Mouse (Mus musculus) ES-Bruce4 (cell line): ENCODE measurements around the gene Vmn2r80. TPM values are rescaled to one million over a fixed set of nuclear protein-coding genes. Genes with fewer than 3 reads are reported as not detected.
"Not testable (repeated sequence)": the region's sequence is repeated elsewhere in the genome, so short reads cannot be mapped to it uniquely, and the experiment has no call there.

Source experiments
- H3K27ac ChIP-seq: 2 replicates; pipeline ENCODE4 v1.5.1; 2012; ENCODE audit warnings: low read length, inconsistent platforms; ENCODE audit not compliant: insufficient read depth
- H3K27me3 ChIP-seq: 2 replicates; pipeline ENCODE4 v1.6.1; 2012; ENCODE audit warnings: mild to moderate bottlenecking, low read length, inconsistent platforms; ENCODE audit not compliant: control insufficient read depth, poor library complexity, insufficient read depth, severe bottlenecking
- H3K36me3 ChIP-seq: 2 replicates; pipeline ENCODE4 v1.6.1; 2012; ENCODE audit warnings: inconsistent platforms, mild to moderate bottlenecking, low read length, moderate library complexity; ENCODE audit not compliant: control insufficient read depth, poor library complexity, insufficient read depth, severe bottlenecking
- H3K4me1 ChIP-seq: one replicate; pipeline ENCODE4 v1.8.1; 2011; ENCODE audit warnings: low read length; ENCODE audit not compliant: control insufficient read depth, insufficient read depth
- H3K4me3 ChIP-seq: 2 replicates; pipeline ENCODE4 v1.5.1; 2011; ENCODE audit warnings: low read depth, mild to moderate bottlenecking, low read length
- H3K9ac ChIP-seq: 2 replicates; pipeline ENCODE4 v1.6.1; 2012; ENCODE audit warnings: low read depth, mild to moderate bottlenecking, inconsistent platforms; ENCODE audit not compliant: poor library complexity, severe bottlenecking
- H3K9me3 ChIP-seq: replicated peaks from 2 replicates; pipeline ENCODE4 v1.6.1; 2012; ENCODE audit warnings: mild to moderate bottlenecking, low read length, inconsistent platforms; ENCODE audit not compliant: control insufficient read depth, poor library complexity, insufficient read depth, severe bottlenecking
- CTCF ChIP-seq: IDR thresholded peaks from one replicate; pipeline ENCODE4 v1.8.1; 2011; ENCODE audit warnings: low read depth, low read length
- EP300 ChIP-seq: IDR thresholded peaks from 2 replicates; pipeline ENCODE4 v1.6.1; 2011; ENCODE audit warnings: low read depth, low read length; ENCODE audit not compliant: insufficient read depth
- POLR2A ChIP-seq: IDR thresholded peaks from one replicate; pipeline ENCODE4 v1.8.1; 2011; ENCODE audit warnings: low read length; ENCODE audit not compliant: insufficient read depth
- polyA plus RNA-seq: library from polyadenylated mRNA; stranded (reverse); fragments of >200 nt; gene quantifications from 2 replicates; pipeline ENCODE4 v1.2.4, GENCODE M21; 2011; ENCODE audit warnings: low read depth; ENCODE audit not compliant: missing spikeins, insufficient read depth, insufficient read length

The Vmn2r80 gene
- polyA plus RNA-seq = not detected in 2 replicates

DNA sequence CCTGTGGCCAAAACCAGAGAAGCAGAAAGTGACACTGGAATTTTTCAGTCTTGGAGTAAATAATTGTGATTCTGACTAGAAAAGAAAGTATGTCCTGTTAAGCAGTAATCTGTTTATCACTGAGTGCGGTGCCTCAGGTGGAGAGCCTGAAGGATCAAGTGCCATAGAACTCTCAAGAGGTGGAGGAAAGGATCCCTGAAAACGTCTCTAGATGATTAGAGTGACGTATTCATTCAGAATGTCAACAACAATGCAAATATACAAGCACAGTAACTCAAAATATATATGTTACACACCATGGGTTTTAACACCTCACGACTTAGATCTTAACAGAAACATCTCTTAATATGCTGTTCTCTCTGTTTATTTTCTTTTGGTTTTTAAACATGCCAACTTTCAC lies at the start of gene Vmn2r80:
Gene Vmn2r80, plus strand, starts transcription at position 301 of the 400 bp plus-strand sequence.
- H3K4me1 ChIP-seq, H3K36me3 ChIP-seq, H3K27me3 ChIP-seq: not testable (repeated sequence)

GRCm38 (mm10) chr10:79106325-79107282 lies 42.0 kb upstream of the Vmn2r80 start:
- H3K9ac ChIP-seq = no peak overlapping the region
- H3K27me3 ChIP-seq = no peaks in the 10 kb centered on the region
- H3K36me3 ChIP-seq = no peaks in the 10 kb centered on the region
- H3K4me1 ChIP-seq = no peaks in the 10 kb centered on the region
- H3K4me3 ChIP-seq = no peak overlapping the region
- no peaks in the 10 kb centered on the region for H3K9me3 ChIP-seq
- H3K27ac ChIP-seq = no peak overlapping the region
- no peak for TF ChIP-seq EP300
- no peak for TF ChIP-seq CTCF
- TF ChIP-seq POLR2A = no peak

More for the DNA sequence above, at the start of gene Vmn2r80:
- not testable (repeated sequence) for H3K9me3 ChIP-seq, H3K4me3 ChIP-seq, H3K9ac ChIP-seq, H3K27ac ChIP-seq

GRCm38 (mm10) chr10:79107531-79107930 lies 41.0 kb upstream of the Vmn2r80 start:
- no peak overlapping the region for H3K27ac ChIP-seq
- no peak overlapping the region for H3K4me3 ChIP-seq
- no peaks in the 10 kb centered on the region for H3K36me3 ChIP-seq
- H3K27me3 ChIP-seq = no peaks in the 10 kb centered on the region
- no peaks in the 10 kb centered on the region for H3K4me1 ChIP-seq
- H3K9ac ChIP-seq = no peak overlapping the region
- no peak for TF ChIP-seq CTCF
- TF ChIP-seq POLR2A = no peak
- no peak for TF ChIP-seq EP300
- no peaks in the 10 kb centered on the region for H3K9me3 ChIP-seq

DNA sequence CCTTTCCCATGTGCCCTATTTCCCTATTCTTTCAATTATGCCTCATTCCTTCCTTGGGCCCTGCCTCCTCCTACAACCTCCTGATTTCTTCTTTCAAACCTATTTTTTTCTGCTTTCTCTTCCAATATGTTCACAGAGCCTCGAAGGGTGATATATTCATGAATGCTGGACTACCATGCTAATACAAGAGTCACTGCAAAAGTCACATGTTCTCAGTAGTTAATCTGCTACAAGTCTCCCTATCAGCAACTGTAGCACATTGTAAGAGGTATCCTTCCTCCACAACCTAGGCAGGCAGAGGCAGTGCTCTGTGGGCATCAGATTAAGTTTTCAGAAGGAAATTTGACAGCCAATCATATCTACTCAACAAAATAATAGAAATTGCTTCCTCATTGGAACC lies 39.4 kb upstream of the Vmn2r80 start:
- TF ChIP-seq EP300 (no peak), POLR2A (no peak), CTCF (no peak)

GRCm38 (mm10) chr10:79110482-79110881 lies 38.1 kb upstream of the Vmn2r80 start:
- Histone ChIP-seq H3K36me3 (no peaks in the 10 kb centered on the region), H3K9ac (no peak overlapping the region)

More for the DNA sequence above, 39.4 kb upstream of the Vmn2r80 start:
- H3K9ac ChIP-seq = no peak overlapping the region
- H3K4me1 ChIP-seq = no peaks in the 10 kb centered on the region
- H3K27me3 ChIP-seq = no peaks in the 10 kb centered on the region; the same call in 1 of the 2 replicates
- H3K27ac ChIP-seq = no peak overlapping the region
- H3K9me3 ChIP-seq = no peaks in the 10 kb centered on the region
- H3K36me3 ChIP-seq = no peaks in the 10 kb centered on the region
- H3K4me3 ChIP-seq = no peak overlapping the region

GRCm38 (mm10) chr10:79115085-79115484 lies 33.5 kb upstream of the Vmn2r80 start:
- Histone ChIP-seq H3K27me3 (no peaks in the 10 kb centered on the region; the same call in 1 of the 2 replicates), H3K4me3 (no peak overlapping the region), H3K36me3 (no peaks in the 10 kb centered on the region), H3K9me3 (no peaks in the 10 kb centered on the region), H3K4me1 (no peaks in the 10 kb centered on the region), H3K27ac (no peak overlapping the region), H3K9ac (no peak overlapping the region)
- TF ChIP-seq CTCF (no peak), POLR2A (no peak), EP300 (no peak)

More at GRCm38 (mm10) chr10:79110482-79110881, 38.1 kb upstream of the Vmn2r80 start:
- Histone ChIP-seq H3K4me1 (no peaks in the 10 kb centered on the region), H3K27ac (no peak overlapping the region), H3K4me3 (no peak overlapping the region), H3K27me3 (no peaks in the 10 kb centered on the region; the same call in 1 of the 2 replicates), H3K9me3 (no peaks in the 10 kb centered on the region)
- TF ChIP-seq POLR2A = no peak
- no peak for TF ChIP-seq CTCF
- TF ChIP-seq EP300 = no peak
